Mouse (Mus musculus) brain, embryonic 14.5 days (tissue): Measurements from ENCODE around the gene Pkn1. TPM values are rescaled to one million over a fixed set of nuclear protein-coding genes. Genes with fewer than 3 reads are reported as not detected.
A peak's percentile ranks its signal among the peaks of the same experiment; 100 is the strongest.

Source experiments
- DNase-seq: peaks from one replicate; pipeline ENCODE4 v3.0.0-alpha.2; 2011; ENCODE audit warnings: low read depth
- CTCF ChIP-seq: fragments of 200-500 bp; IDR thresholded peaks from 2 replicates; pipeline ENCODE4 v1.5.1; 2012; ENCODE audit warnings: inconsistent platforms, mild to moderate bottlenecking, moderate library complexity, borderline replicate concordance; ENCODE audit not compliant: insufficient read depth, insufficient read length; ENCODE audit errors: extremely low read depth
- POLR2A ChIP-seq: fragments of 200-500 bp; IDR thresholded peaks from 2 replicates; pipeline ENCODE4 v1.6.1; 2012; ENCODE audit warnings: mild to moderate bottlenecking, inconsistent platforms, borderline replicate concordance; ENCODE audit not compliant: poor library complexity, insufficient read depth, insufficient read length, severe bottlenecking; ENCODE audit errors: extremely low read depth
- polyA plus RNA-seq: library from polyadenylated mRNA; depleted of rRNA; stranded (reverse); fragments of >200 nt; gene quantifications from 2 replicates; pipeline ENCODE4 v1.2.3, GENCODE M21; 2012; rRNA removed

Pkn1 gene
- polyA plus RNA-seq, 1 experiment = 74.6 TPM

GRCm38 (mm10) chr8:83623549-83623948, 75.4 kb downstream of the Pkn1 start:
- TF ChIP-seq CTCF = no peak
- no peak for TF ChIP-seq POLR2A
- no peak for DNase-seq

- DNase-seq = peak; percentile 91
- TF ChIP-seq CTCF (peak; percentile 94), POLR2A (no peak)
Observed at GRCm38 (mm10) chr8:83622389-83622989, 76.5 kb downstream of the Pkn1 start.

- TF ChIP-seq POLR2A (no peak), CTCF (no peak)
- DNase-seq = no peak
Observed at GRCm38 (mm10) chr8:83621691-83622388, 77.1 kb downstream of the Pkn1 start.

DNA sequence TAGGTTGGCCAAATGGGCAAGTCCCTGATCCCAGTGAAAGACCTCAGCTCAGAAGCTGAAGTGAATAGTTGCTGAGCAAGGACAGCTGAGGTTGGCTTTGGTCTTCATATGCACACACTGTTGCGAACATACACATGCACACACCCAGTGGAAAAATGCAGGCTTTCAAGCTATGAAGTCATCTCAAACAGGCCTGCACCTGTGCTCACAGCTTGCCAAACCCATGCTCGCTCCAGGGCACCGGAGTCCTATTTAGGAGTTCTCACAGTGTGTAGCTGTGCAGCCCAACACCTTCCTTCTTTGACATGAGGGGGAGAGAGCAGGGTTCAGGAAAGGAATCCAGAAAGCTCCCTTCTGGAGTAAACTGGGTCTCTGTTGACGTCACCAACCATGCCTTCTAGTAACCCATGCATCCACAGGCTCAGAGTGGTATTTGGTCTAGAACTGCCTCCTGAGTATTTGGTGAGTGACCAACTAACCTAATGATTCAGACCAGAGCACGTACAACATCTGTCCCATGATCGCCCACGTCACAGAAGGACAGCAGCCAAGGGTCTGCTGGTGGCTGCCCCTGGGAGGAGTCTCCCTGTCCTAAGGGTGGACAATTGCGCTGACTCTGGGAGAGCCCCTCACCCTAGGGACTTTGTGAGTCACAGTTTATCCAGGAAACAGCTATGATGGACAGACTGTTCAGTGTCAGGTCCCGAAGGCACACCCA, 79.3 kb downstream of the Pkn1 start:
- TF ChIP-seq POLR2A (no peak), CTCF (no peak)
- no peak for DNase-seq

DNA sequence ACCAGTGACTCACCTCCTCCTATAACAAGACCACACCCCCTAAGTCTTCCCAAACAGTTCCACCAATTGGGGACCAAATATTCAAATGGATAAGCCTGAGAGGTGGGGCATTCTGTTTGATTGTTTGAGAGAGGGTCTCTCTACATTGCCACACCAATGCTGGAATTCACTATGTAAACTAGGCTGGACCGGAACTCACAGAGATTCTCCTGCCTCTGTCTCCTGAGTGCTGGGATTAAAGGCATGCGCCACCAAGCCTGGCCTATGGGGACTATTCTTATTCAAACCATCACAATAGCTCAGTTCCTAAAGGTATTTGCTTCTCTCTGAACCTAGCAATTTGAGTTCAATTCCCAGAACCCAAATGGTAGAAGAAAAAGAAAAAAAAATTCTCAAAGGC, 80.4 kb downstream of the Pkn1 start:
- no peak for DNase-seq
- TF ChIP-seq CTCF = no peak
- TF ChIP-seq POLR2A = no peak

GRCm38 (mm10) chr8:83617111-83617510, 81.9 kb downstream of the Pkn1 start:
- DNase-seq = no peak
- TF ChIP-seq CTCF = no peak
- TF ChIP-seq POLR2A = no peak

GRCm38 (mm10) chr8:83616625-83617024, 82.4 kb downstream of the Pkn1 start:
- TF ChIP-seq CTCF (no peak), POLR2A (no peak)
- no peak for DNase-seq

Other genes starting within 250 kb of the Pkn1 start
- 138 and 160 TPM in 2 replicates for gene Scoc, start 240.8 kb downstream of the Pkn1 start, polyA plus RNA-seq
- 0.10 and 0.15 TPM in 2 replicates for gene Olfr370, start 163.4 kb downstream of the Pkn1 start, polyA plus RNA-seq
- gene Ndufb7, start 132.5 kb downstream of the Pkn1 start, polyA plus RNA-seq = 294 and 383 TPM in 2 replicates
- 913 and 1,191 TPM in 2 replicates for gene Tecr, start 91.2 kb downstream of the Pkn1 start, polyA plus RNA-seq
- gene Dnajb1, start 91.0 kb downstream of the Pkn1 start, polyA plus RNA-seq = 35.1 and 38.0 TPM in 2 replicates
- 91.4 and 105 TPM in 2 replicates for gene Gipc1, start 46.5 kb downstream of the Pkn1 start, polyA plus RNA-seq
- 1.1 and 1.4 TPM in 2 replicates for gene Ptger1, start 32.5 kb downstream of the Pkn1 start, polyA plus RNA-seq
- 74.5 and 98.3 TPM in 2 replicates for gene Ddx39, start 16.0 kb upstream of the Pkn1 start, polyA plus RNA-seq
- gene Adgre5, start 42.1 kb upstream of the Pkn1 start, polyA plus RNA-seq = 16.0 and 21.3 TPM in 2 replicates
- 237 and 327 TPM in 2 replicates for gene Adgrl1, start 200.9 kb upstream of the Pkn1 start, polyA plus RNA-seq